Mouse (Mus musculus) gastrocnemius, postnatal 25 days (tissue): ENCODE data around the gene Afap1. TPM values are rescaled to one million over a fixed set of nuclear protein-coding genes. Genes with fewer than 3 reads are reported as not detected.

ENCODE experiments used
- DNase-seq: peaks from one replicate; pipeline ENCODE4 v3.0.0; 2022
- total RNA-seq, 2 experiments: library from RNA; stranded (reverse); gene quantifications; 1 replicate in 1 of 2; 2 replicates in 1 of 2; pipeline ENCODE4 v1.2.3; 2021

The Afap1 gene
- total RNA-seq, 2 experiments from 2014 or later: 7.8 to 8.1 TPM

- peak; percentile 82 for DNase-seq
Observed at GRCm38 (mm10) chr5:35973800-35974199, 80.7 kb downstream of the Afap1 start.

DNA sequence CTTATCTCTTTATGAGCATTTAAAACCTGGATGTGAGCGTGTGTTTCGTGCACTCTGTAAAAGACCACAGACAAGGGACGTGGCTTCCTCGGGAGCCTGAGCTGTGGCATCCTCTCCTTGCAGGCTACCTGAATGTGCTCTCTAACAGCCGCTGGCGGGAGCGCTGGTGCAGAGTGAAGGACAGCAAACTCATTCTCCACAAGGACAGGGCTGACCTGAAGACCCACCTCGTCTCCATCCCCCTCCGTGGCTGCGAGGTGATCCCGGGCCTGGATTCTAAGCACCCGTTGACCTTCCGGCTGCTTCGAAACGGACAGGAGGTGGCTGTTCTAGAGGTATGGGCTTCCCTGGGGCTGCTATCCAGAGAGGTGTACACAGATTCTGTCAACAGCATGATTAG is 81.1 kb downstream of the Afap1 start:
- no peak for DNase-seq

DNA sequence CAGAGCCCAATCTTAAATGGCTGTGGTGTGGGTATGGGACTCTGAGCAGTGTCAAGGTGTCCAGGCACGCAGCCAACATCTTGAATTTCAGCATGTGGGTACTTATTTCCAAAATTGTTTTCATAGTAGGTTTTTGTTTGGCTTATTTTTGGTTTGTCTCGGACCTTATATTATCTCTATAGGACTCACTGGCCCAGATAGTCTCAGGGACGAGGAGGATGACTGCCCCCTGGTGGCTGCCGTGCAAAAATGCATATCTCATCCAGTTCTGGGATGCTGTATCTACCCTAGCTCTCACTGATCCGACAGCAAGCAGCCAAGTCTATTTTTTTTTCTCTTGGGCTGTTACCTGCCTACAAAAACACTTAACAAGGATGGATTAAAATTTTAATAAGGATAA is 82.6 kb downstream of the Afap1 start:
- DNase-seq: peak; percentile 44

DNA sequence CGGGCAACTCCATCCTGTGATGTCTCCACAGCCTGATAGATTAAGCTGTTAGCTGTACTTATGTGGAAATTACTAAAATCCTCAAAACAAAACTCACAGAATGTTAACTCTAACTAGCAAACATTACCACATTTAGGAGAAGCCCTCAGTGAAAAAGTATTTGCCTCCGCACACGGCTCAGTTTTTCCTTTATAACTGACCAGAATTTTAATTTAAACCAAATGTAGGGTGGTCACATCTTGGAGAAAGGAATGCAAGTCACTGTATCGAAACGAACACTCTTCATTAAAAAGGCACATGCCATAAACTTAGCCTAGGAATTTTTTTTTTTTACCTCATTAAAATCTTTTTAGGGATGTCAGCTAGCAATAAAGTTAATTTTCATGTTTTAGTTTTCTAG is 87.4 kb downstream of the Afap1 start:
- no peak for DNase-seq

DNA sequence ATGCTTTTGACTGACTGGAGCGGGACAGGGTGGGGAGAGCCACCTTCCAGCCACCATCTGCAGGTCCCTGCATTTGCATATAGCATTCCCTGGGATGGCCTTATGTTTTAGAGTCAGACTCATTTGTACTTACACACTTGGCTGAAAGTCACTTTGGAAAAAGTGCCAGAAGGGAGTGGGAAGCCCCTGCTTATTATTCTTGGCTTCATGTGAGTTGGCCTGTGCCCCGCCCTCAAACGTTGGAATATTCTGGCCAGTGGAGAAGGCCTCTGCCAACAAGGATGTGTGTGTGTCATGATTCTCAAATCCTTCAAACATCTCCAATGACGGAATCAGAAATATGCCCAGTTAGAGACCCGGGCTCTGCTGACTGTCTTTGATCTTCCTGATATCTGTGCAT is 88.2 kb downstream of the Afap1 start:
- no peak for DNase-seq

DNA sequence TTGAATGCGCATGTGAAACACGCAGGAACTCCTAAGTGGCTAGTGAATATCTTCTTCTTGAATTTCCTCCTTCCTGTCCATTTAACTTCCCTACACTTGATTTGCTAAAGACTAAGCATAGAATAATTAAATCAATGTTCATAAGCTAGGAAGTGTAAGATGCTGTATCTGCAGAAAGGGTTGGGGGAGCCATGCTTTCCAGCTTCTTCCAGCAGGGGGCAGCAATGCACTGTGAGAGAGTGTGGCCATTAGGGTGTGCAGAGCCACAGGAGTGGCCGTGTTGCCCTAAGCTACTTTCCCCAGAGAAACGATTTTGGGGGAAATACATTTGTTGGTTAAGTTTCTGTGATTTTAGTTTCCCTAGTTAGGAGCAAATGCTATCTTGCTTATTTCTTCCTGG is 88.9 kb downstream of the Afap1 start:
- DNase-seq: no peak

GRCm38 (mm10) chr5:35985611-35986010 is 92.5 kb downstream of the Afap1 start:
- DNase-seq: no peak

- no peak for DNase-seq
Observed at GRCm38 (mm10) chr5:35988085-35988484, 95.0 kb downstream of the Afap1 start.

GRCm38 (mm10) chr5:35989506-35989905 is 96.4 kb downstream of the Afap1 start:
- no peak for DNase-seq

DNA sequence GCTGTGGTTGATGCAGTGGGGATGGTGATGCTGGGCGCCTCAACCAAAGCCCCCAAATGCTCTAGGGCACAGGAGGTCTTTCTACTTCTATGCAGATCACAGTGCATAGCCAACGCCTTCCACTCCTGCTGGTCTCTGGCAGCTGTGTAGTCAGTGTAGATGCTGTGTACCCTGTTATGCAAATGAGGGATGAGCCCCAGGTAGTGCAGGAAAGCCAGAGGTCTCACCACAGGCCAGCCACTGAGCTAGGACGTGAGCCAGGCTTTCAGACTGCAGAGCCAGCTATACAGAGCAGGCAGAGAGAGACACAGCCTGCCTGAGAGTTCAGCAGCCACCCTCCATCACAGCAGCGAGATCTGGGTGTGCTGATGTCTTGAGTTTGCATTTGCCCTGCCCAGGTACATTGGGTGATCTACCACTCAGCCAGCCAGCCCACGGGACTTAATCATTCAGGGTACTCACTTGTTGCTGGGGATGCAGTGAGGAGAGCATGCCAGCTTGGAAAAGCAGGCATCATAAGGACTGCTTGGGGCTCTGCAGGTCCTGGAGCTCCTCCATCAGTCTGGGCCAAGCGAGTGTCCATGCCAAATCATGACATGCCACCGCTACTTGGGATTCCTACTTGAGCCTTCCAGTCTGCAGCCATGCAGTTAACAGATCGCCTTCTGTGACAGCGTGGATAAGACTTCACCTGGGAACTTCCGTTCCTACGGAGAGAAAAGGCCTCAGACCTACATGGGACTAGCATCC is 97.0 kb downstream of the Afap1 start:
- DNase-seq: no peak

DNA sequence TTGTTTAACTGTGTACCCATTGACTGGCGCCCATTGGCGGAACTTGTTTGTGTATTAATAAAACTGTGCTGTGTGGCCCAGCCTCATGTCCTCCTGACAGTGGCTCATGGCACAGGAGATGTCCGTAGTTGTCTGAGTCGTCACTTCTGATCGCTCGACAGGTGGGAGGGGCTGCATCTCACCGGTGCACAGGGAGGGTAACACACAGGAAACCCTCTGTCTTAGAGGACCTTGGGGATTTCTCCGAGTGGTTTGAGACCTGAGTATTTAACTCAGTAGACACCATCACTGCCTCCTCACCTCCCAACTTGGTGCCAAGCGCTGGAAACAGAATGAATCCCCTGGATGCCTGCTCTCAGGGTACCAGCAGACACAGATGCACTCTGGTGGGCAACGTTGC is 110.7 kb downstream of the Afap1 start:
- DNase-seq: no peak

DNA sequence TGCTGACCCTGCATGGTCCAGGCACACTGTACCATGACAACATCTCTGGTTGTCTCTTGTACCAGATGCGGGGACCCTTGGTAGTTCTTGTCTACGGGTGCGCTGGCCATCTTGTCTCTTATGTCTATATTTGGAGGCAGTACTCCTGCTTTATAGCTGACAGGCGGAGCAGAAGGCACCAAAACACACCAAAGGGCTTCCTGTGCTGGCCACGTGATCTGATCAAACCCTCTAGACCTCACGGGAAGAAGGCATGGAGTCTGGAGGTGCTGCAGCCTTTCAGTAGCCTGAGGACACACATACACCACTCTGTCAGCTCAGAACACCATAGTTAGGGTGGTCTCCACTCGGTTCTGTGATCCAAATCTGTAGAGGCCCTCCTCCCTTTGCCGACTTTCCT is 113.0 kb downstream of the Afap1 start:
- no peak for DNase-seq

DNA sequence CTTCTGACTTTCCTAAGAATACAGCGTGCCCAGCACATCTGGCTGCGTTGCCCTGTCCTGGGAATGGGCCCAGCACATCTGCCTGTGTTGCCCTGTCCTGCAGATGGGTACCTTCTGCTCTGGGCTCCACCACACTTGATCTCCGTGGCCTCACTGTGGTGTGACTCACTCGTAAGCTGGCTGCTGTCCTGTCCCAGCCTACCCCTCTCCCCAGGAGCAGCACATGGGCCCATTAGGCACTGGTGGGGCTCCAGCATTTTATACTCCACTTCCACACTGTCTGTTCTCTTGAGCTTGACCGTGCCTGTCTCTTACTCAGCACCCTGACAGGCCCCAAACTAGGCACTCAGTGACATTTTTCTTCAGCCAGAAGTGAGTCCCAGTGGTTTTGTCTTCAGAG is 113.5 kb downstream of the Afap1 start:
- no peak for DNase-seq

GRCm38 (mm10) chr5:36007649-36008048 is 114.5 kb downstream of the Afap1 start:
- no peak for DNase-seq

- DNase-seq: no peak
Observed at GRCm38 (mm10) chr5:36009405-36009804, 116.3 kb downstream of the Afap1 start.

- no peak for DNase-seq
Observed at GRCm38 (mm10) chr5:36018366-36018765, 125.2 kb downstream of the Afap1 start.

GRCm38 (mm10) chr5:36021091-36021490 is 128.0 kb downstream of the Afap1 start:
- DNase-seq: no peak

DNA sequence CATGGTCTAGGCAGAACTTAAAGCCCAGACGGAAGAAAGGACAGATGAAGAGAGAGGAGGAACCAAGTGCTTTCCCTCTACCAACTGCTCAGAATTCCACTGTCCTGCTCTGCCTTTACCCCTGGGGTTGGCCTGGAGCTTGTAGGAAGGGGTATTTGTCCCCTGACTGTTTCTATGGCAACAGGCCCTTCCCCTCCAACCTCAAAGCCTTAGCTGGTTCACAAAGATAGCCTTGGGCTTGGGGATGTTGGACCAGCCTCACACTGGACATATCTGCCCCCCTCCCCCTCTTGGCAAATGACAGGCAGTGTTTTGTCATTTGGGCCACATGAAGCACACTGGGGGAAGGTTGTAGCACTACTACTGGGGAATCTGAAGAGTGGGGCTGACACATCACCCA is 129.2 kb downstream of the Afap1 start:
- DNase-seq: no peak

- DNase-seq: no peak
Observed at GRCm38 (mm10) chr5:36024003-36024685, 131.0 kb downstream of the Afap1 start.

GRCm38 (mm10) chr5:36025076-36025475 is 132.0 kb downstream of the Afap1 start:
- no peak for DNase-seq

DNA sequence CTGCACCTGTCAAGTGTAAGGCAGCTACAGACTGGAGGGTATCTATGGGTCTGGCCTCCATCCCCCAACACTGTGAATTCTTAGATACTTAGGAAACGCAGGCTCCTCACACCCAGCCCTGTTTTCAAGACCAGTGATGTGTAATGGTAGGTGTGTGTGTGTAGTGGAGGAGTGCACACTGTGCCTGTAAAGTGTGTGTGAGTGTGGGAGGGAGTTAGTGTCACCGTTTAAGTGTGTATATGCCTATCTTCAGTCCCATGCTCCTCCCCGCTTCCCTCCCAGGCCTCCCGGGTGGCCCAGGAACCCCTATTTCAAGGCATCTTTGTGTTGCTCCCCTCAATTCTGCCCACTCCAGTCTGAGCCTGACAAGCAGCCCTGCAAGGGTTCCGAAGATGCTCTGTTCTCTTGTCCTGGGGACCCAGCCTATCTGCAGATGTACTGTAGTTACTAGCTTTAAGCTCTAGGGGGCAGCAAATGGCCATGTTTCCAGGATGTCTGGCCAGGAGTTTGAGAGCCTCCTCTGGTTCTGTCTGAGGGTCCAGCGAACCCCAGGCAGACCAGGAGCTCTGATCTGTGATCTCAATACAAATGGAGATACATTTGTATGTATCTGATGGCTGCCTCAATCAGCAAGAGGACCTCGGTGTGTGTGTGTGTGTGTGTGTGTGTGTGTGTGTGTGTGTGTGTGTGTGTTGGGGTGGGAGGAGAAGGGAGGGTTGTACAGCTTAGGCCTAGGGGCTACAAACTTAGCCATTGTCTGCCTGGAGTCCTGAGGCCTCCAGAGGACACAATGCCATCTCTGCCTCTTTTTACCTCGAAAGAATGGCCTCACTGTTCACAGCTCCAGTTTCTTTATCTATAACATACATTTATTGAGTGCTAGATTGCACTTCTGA is 140.7 kb downstream of the Afap1 start:
- no peak for DNase-seq

DNA sequence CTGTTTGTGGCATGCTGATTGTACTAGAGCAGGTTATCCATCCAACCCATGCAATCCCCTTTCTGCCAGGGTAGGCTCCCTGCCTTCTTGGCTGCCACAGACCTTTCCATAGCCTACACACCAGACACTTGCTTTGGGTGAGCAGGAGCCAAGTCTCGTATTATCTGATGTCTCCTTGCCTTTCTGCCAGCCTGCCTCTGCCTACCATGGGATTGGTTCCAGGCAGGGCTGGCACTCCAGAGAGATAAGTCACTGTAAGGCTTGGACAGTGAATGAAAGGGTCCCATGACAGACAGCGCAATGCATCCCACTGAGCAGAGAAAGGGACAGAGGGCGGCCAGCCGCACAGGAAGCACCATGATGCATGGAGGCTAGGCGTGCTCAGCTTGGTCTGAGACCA is 146.5 kb downstream of the Afap1 start:
- DNase-seq: no peak
